Mouse (Mus musculus) lung, adult 2 months (tissue): Measurements from ENCODE around the gene Fam114a2.

Source experiments
- CTCF ChIP-seq: fragments of 200-500 bp; IDR thresholded peaks from 2 replicates; pipeline ENCODE4 v1.5.1; 2011; ENCODE audit warnings: mild to moderate bottlenecking, low read length, control low read depth; ENCODE audit not compliant: insufficient read depth
- POLR2A ChIP-seq: fragments of 200-500 bp; IDR thresholded peaks from 2 replicates; pipeline ENCODE4 v1.6.1; 2011; ENCODE audit warnings: low read depth, mild to moderate bottlenecking, control low read depth, low read length, borderline replicate concordance; ENCODE audit errors: extremely low read depth

- TF ChIP-seq CTCF (no peak), POLR2A (no peak)
These were observed 21.5 kb upstream of the Fam114a2 start for GRCm38 (mm10) chr11:57539841-57540418.
